Mouse (Mus musculus) small intestine, adult 2 months (tissue): ENCODE measurements around the gene Olfml1.

ENCODE experiments used
- CTCF ChIP-seq: fragments of 200-500 bp; IDR thresholded peaks from 2 replicates; pipeline ENCODE4 v1.5.1; 2012; ENCODE audit warnings: low read depth, mild to moderate bottlenecking, control low read depth, inconsistent platforms, low read length, moderate library complexity, mixed read lengths; ENCODE audit not compliant: insufficient replicate concordance, insufficient read length; ENCODE audit errors: extremely low read depth
- POLR2A ChIP-seq: fragments of 200-500 bp; IDR thresholded peaks from 2 replicates; pipeline ENCODE4 v1.6.1; 2012; ENCODE audit warnings: low read depth, mild to moderate bottlenecking, control low read depth, inconsistent platforms, low read length, moderate library complexity

- no peak for TF ChIP-seq CTCF
- TF ChIP-seq POLR2A, result no peak
Observed at GRCm38 (mm10) chr7:107567261-107567671, at the start of gene Olfml1.
